Mouse (Mus musculus) lung, adult 2 months (tissue): Measurements from ENCODE around the gene Runx2.

Experiments
- CTCF ChIP-seq: fragments of 200-500 bp; IDR thresholded peaks from 2 replicates; pipeline ENCODE4 v1.5.1; 2011; ENCODE audit warnings: mild to moderate bottlenecking, low read length, control low read depth; ENCODE audit not compliant: insufficient read depth
- POLR2A ChIP-seq: fragments of 200-500 bp; IDR thresholded peaks from 2 replicates; pipeline ENCODE4 v1.6.1; 2011; ENCODE audit warnings: low read depth, mild to moderate bottlenecking, control low read depth, low read length, borderline replicate concordance; ENCODE audit errors: extremely low read depth

GRCm38 (mm10) chr17:44697053-44697452, 117.5 kb downstream of the Runx2 start:
- TF ChIP-seq CTCF (no peak), POLR2A (no peak)
